Mouse (Mus musculus) brain, embryonic 14.5 days (tissue): Measurements from ENCODE around the gene Rhpn2.

Experiments used
- CTCF ChIP-seq: fragments of 200-500 bp; IDR thresholded peaks from 2 replicates; pipeline ENCODE4 v1.5.1; 2012; ENCODE audit warnings: inconsistent platforms, mild to moderate bottlenecking, moderate library complexity, borderline replicate concordance; ENCODE audit not compliant: insufficient read depth, insufficient read length; ENCODE audit errors: extremely low read depth
- POLR2A ChIP-seq: fragments of 200-500 bp; IDR thresholded peaks from 2 replicates; pipeline ENCODE4 v1.6.1; 2012; ENCODE audit warnings: mild to moderate bottlenecking, inconsistent platforms, borderline replicate concordance; ENCODE audit not compliant: poor library complexity, insufficient read depth, insufficient read length, severe bottlenecking; ENCODE audit errors: extremely low read depth

DNA sequence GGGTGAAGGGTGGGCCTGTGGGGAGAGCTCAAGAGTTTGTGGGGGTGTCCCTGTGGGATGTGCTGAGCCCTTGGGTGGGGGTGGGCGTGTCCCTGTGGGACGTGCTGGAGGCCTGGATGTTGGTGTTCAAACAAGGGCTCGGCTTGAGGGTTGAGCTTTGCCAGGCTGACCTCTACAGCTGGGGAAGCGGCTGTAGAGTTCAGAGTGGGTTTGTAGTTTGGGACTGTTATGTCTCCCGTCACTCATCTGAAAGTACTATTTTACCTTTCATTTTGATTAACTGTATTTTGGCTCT, 82.6 kb downstream of the Rhpn2 start:
- TF ChIP-seq POLR2A: no peak
- TF ChIP-seq CTCF: no peak
